ENCODE assay signal across 33 mouse cellular contexts in the genomic region with DNA sequence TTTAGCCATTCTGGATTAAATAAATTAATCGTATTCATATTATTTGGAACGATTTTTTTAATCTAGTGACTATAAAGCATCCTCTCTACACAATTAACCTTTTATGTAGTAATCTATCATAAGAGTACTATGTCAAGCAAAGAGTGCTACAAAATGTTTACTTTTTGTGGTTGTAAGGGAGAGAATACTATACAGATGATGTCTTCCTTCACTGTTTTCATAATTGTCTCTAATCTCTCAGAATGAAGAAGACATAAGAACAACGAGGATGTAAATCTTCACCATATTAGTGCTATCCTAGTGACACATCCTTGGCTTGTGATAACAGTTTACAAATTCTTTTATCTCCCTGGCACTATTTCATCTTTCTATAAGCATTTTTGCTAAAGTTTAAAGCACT.
"Had no signal": no experiment of that assay in that cellular context is flagged by ENCODE, and none has a peak within 500 bp of the region (broad histone marks: within the 10 kb centered on the region; RNA-seq: fewer than 3 reads in every experiment).

No protein-coding gene starts in this region.

- DNase-seq: heart, adult 18-20 months; heart, adult 2 months; heart, postnatal 10 days; heart, postnatal 14 days; heart, postnatal 36 days; heart, postnatal 4 days; kidney, adult 11 months; kidney, adult 8-10 months; kidney, adult 9 months; kidney, postnatal 10 days; kidney, postnatal 25 days; kidney, postnatal 36 days; kidney, postnatal 4 days; layer of hippocampus, adult 9-11 months; layer of hippocampus, postnatal 36 days had no signal

- H3K4me3 ChIP-seq: heart, adult 2 months; heart, embryonic 10.5 days; heart, embryonic 12.5 days; heart, embryonic 13.5 days; heart, embryonic 15.5 days; hindbrain, embryonic 10.5 days; hindbrain, embryonic 12.5 days; hindbrain, embryonic 13.5 days; hindbrain, embryonic 15.5 days; intestine, embryonic 15.5 days; layer of hippocampus, adult 2 months; left cerebral cortex, adult 2 months had no signal

- ATAC-seq: hindbrain, embryonic 16.5 days; hindbrain, postnatal 0 days; inflammation-experienced regulatory T-cells, adult 6 months; intestine, embryonic 15.5 days; intestine, embryonic 16.5 days; intestine, postnatal 0 days had no signal

- H3K9me3 ChIP-seq: heart, embryonic 10.5 days; heart, embryonic 12.5 days; heart, embryonic 13.5 days; heart, embryonic 15.5 days; hindbrain, embryonic 10.5 days; hindbrain, embryonic 12.5 days; hindbrain, embryonic 13.5 days; hindbrain, embryonic 15.5 days; intestine, embryonic 15.5 days had no signal

- H3K36me3 ChIP-seq: heart, embryonic 10.5 days; heart, embryonic 12.5 days; heart, embryonic 13.5 days; heart, embryonic 15.5 days; hindbrain, embryonic 10.5 days; hindbrain, embryonic 12.5 days; hindbrain, embryonic 13.5 days; hindbrain, embryonic 15.5 days; intestine, embryonic 15.5 days had no signal

- H3K4me2 ChIP-seq: heart, embryonic 11.5 days; heart, embryonic 12.5 days; heart, embryonic 13.5 days; heart, embryonic 15.5 days; hindbrain, embryonic 12.5 days; hindbrain, embryonic 13.5 days; hindbrain, embryonic 14.5 days; hindbrain, embryonic 15.5 days; intestine, embryonic 15.5 days had no signal

- H3K27me3 ChIP-seq: heart, embryonic 12.5 days; heart, embryonic 13.5 days; heart, embryonic 15.5 days; hindbrain, embryonic 12.5 days; hindbrain, embryonic 13.5 days; hindbrain, embryonic 15.5 days; intestine, embryonic 15.5 days had no signal

- H3K4me1 ChIP-seq: heart, embryonic 10.5 days; heart, embryonic 12.5 days; heart, embryonic 13.5 days; heart, embryonic 15.5 days; hindbrain, embryonic 12.5 days; hindbrain, embryonic 13.5 days; hindbrain, embryonic 15.5 days; intestine, embryonic 15.5 days had no signal

- H3K27ac ChIP-seq: heart, adult 2 months; heart, embryonic 10.5 days; heart, embryonic 13.5 days; heart, embryonic 15.5 days; hindbrain, embryonic 10.5 days; hindbrain, embryonic 12.5 days; hindbrain, embryonic 13.5 days; hindbrain, embryonic 14.5 days; hindbrain, embryonic 15.5 days; hindbrain, postnatal 0 days; intestine, embryonic 15.5 days; layer of hippocampus, adult 2 months; left cerebral cortex, adult 2 months had no signal

- H3K9ac ChIP-seq: heart, embryonic 12.5 days; heart, embryonic 13.5 days; heart, embryonic 15.5 days; hindbrain, embryonic 12.5 days; hindbrain, embryonic 13.5 days; hindbrain, embryonic 14.5 days; hindbrain, embryonic 15.5 days; intestine, embryonic 15.5 days had no signal
